Mouse (Mus musculus): ENCODE measurements around the gene Acer3.

Acer3 gene

DNA sequence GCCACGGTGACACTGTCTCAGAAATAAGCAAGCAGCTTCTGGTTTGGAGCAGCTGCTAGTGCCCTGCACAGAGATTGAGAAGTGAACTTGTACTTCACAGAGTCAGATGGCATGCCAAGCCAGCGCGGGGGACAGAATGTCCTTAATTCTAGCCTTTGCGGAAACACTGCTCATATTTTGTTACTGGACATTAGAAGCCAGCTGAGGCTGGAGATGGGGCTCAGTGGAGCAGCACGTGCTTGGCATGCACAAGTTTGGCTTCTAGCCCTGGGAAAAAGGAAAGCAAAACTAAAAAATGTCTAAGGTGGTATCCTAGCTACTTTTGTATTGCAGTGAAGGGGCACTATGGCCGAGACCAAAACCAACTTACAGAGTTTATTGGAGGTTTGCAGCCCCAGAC lies 135.7 kb downstream of the Acer3 start:
- no peak for DNase-seq (ENCODE audit: low read depth, low spot score)

DNA sequence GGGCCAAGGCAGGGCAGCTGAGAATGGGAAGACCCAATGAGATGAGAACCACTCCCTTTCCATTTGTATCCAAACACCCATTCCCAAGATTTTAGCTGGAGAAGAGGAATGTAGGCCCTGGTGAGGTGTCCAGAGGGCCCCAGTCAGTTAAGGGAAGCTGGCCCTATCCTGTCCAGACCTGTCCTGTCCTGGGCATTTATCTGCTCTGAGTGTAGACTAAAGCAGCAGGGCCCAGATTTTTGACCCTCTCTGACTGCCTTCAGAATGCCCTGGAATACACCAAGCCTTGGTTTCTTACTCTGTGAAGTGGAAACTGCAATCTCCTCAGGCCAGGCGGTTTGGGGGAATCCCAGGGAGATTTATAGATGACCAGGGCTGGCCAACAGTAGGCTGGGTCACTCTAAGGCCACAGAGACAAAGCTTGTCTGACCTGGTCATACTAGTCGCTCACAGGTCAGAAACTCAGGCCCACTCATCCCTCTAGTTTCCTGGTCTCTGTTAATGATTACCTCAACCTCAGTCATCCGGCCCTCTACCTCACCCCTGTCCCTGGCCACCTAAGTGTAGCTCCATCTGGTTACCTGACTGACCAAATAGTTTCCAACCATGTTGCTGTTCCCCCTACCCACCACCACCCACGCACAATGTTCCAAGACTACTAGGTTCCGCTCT lies 142.3 kb downstream of the Acer3 start:
- DNase-seq (ENCODE audit: low read depth, low spot score), result no peak

DNA sequence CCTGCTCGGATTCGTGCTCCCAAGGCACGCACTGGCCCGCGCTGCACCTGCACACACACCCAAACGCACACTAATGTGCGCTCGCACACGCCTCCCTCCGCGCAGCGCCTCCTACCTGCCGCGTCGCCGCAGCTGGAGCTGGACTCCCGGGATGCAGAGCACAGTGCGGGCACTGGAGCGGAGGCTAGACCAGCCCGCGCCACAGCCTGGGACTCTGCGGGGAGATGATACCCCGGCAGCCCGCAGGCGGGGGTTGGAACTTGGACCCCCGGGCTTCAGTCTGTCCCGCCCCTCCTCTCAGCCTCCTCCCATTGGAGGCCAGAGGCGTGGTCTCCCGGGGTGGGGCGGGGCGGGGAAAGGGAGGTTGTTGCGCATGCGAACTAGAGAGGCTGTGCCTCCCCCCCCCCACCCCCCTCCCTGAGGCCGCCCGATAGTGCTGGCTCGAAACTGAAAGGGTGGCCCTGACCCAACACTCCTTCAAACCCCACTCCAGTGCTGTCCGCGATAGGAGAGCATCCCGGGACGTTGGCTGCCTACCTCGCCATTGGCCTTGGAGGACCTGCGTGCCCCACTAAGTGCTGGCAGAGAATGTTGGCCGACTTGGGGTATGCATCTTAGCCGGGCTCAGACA lies 143.0 kb downstream of the Acer3 start, which contains the start of gene Capn5:
Gene Capn5 (minus strand): TSS at position 346 of the 631 bp plus-strand sequence.
- DNase-seq (ENCODE audit: low read depth, low spot score), result peak; percentile 88

DNA sequence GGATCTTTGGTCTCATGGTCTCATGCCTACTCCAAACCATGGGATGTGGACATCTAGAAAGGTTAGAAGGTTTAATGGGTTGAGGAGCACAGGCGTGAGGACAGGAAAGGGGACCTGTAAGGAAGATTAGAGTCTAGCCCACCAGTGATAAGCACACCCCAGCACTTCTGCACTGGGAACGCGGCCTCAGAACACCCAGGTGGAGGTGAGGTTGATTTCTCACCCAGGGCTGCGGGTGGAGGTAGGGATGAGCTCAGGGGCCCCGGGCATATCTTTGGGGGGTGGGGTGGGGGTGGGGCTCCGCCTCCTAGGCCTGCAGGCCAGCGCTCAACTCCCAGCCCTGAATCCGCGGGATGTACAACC lies 143.5 kb downstream of the Acer3 start:
- DNase-seq (ENCODE audit: low read depth, low spot score), result no peak

DNA sequence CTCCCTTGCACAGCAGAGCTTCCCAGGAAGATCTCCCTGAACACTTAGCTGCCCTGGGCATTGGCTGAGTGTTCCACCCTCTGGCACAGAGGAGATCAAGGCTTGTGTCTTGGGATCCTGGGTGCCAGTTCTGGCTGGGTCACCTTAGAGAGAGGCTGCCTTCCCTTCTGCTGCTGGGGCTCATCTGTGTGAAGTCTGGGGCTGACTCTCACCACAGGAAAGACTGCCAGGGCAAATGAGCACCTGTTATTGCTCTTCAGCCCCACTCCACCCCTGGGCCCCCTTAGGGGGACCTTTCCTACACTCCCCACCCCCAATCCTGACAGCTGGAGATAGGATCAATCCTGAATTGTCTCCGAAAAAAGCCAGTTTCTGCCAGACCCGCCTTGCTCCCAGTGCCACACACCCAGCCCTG lies 143.9 kb downstream of the Acer3 start:
- DNase-seq (ENCODE audit: low read depth, low spot score), result no peak

DNA sequence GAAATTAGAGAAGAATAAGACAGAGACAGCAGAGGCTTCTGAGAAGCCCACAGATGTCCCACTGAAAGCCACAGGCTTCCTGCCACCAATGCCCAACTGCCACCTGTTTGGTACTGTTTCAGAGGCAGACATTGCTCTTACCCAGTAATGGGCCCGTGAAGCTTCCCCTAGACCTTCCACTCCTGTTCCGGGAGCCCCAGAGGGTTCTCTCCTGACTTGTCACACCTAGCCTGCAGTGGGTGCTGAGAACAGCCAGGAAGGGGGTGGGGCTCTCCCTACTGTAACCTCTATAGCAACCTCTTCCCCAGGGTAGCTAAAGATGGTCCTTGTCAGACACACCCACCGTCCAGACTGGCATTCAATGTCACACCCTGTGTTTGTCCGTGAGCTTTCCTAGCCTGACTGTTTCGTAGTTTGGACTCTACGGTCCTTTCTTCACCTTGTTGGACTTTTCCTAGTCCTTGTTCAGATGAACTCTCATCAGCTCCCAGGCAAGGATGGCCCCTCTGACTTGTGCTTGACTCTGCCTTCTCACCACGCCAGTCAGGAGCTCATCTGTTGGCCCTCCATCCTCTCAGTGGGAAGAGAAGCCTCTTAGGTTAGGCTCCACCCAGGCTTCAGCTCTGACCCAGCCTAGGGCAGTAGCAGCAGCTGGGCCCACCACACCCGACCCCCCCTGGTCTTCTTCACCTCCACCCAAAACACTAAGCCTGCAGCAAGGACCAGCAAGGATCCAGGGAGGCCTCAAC lies 144.5 kb downstream of the Acer3 start:
- no peak for DNase-seq (ENCODE audit: low read depth, low spot score)

DNA sequence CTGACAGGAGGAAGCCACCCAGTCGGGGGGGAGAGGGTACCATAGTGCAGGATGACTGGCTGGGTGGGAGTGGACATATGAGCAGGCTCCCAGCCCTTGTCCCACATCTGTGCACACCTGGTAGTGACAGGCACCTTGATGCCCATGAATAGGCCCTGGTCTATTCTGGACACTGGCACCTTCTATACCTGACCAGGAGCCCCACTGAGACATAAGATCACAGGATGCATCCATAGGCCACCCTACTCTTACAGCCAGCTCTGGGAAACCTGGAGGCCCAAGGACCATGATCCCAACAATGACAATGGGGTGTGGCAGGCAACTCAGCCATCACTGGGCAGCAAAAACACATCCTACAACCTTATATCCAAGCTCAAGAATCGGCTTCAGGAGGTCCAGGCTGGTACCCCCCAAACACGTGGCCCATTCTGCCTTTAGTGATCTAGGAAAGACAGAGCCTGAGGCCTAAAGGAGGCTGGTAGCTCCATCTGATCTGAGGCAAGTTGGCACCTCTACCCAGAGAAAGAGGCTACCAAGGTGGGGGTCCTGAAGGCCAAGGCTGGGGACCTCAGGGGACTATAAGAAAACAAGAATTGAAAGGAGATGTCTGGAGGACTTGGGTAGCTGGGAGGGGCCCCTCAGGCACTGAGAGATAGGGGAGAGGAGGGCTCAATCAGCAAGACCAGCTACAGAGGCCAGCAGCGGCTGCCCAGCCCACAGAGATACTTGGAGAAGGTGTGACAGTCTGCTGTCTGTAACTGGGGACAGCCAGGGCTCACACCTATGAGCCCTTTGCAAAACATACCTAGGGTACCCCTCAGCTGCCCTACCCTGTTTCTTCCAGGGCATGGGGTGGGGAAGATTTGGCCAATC lies 145.9 kb downstream of the Acer3 start:
- DNase-seq (ENCODE audit: low read depth, low spot score), result no peak

DNA sequence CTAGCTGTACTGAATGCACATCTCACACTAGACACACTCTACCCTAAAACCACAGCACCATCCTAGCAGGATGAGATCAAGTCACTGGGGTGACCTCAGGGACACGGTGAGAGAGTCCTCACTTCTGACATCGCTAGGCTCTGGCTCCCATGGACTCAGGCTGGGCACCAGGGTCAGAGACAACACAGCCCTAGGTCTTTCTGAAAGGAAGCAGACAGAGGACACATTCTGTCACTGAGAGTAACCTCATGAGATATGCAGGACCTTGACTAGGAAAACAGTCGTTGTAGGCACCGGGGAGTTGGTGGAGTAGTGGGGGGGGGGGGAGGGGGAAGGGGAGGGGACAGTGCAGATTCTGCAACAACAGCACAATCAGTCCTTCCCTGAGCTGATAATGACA lies 147.6 kb downstream of the Acer3 start:
- DNase-seq (ENCODE audit: low read depth, low spot score), result no peak

DNA sequence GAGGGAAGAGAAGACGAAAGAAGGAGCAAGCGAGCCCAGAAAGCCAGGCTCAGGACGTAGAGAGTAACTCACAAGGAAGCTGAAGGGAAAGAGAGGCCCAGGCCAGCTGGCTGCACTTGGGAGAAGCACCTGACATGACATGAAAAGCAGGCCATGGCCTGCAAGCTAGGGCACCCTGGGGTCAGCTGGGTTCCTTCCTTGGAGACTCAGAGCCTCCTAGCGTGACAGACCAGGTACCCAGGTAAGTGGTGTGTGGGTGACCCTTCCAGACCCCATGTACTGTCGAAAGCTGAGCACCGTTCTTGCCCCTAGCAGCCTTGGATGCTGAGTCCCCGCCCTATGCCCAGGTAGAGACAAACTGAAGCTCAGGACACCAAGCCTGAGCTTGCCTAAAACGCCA lies 148.3 kb downstream of the Acer3 start:
- DNase-seq (ENCODE audit: low read depth, low spot score), result no peak

DNA sequence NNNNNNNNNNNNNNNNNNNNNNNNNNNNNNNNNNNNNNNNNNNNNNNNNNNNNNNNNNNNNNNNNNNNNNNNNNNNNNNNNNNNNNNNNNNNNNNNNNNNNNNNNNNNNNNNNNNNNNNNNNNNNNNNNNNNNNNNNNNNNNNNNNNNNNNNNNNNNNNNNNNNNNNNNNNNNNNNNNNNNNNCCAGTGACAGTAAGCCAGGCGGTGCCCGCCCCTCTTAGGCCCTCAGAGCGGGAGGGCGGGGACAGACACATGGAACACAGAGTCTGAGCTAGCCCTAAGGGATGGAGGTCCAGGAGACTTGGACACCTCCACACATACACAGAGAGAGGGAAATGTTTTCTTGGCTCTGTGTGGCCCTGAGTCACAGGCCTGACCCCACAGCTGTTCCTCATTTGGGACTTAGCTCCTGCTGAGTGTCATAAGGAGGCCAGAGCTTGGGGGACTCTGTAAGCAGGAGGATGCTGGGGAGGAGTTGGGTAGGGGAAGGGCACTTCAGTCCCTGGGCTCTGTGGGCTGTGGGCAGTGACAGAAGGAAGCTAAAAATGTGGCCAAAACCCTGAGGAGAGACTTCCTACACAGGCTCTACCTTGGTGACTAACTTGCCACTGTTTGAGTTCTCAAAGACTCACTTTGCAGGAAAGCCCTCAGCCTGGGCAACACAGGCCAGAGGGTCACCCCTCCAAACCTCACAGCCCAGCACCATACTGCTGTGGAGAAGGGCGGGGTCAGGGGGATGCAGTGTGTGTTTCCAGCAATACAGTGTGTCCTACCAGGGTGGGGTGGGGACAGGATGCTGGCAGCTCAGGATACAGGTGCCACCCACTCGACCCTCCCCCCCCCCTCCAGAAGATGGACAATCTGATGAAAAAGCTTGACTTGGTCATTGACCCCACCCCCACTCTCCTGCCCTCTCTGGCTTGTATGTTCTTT lies 149.6 kb downstream of the Acer3 start:
- no peak for DNase-seq (ENCODE audit: low read depth, low spot score)

DNA sequence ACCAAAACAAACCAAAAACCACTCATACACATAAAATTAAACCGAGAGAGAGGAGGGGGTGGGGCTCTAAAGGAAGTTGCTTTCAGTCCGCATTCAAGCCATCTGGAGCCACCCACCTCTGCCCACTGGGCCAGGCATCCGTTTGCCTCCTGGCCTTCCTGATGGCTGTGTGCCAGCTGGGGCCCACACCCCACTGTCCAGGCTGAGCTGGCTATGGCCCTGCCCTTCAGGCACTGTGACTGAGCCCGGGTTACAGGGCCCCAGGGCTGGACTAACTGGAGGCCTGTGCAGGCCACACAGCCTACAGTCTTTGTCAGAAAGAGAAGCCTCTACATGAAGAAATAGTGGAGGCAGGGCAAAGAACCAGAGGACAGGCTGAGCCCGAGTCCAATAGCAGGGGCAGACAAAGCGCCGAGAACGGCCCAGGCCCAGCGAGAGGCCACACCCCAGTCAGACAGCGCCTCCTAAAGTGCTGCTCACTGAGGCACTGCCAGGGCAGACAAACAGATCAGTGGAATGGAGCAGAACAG lies 155.9 kb downstream of the Acer3 start:
- DNase-seq (ENCODE audit: low read depth, low spot score), result no peak

DNA sequence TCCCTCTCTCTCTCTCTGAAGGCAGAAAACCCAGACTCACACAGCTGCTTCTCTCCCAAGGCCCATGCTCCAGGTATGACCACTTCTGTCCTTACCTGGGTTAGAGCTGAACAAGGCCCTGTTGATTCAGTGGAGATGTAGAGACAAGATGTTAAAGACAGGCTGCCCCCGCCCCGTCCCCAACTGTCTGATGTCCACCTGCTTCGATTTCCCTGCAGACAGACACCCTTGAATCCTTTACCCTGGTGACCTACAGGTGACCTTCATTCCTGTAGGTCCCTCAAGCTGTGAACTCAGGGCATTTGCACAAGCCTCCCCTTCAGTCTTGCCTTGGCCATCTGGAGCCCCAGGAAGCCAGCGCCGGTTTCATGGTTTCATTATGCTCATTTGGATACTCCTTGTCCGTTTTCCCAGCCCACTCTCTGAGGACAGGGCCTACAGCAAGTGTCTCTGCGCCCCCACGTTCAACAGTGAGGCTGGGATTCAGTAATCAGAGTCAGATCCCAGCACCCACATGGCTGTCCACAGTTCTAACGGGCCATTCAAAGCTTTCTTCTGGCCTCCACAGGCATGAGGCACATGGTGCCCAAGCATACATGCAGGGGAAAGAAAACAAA lies 156.5 kb downstream of the Acer3 start:
- no peak for DNase-seq (ENCODE audit: low read depth, low spot score)

DNA sequence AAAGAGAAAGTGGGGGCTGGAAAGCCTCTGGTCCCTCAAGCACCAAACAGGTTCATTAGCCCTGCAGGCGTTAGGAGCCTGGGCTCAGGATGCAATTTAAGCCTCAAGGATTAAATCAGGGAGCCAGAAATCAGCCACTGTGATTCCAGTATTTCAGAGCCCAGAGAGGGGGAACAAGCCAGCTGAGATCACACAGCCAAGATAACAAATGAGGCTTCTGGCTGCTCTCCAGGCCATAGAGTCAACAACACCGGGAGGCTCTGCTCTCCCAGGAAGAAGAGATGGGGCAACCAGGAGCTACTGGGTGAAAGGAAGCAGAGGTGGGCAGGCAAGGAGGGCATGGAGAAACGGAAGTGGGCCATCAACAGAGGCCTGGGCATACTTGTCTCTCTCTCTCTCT lies 157.3 kb downstream of the Acer3 start:
- DNase-seq (ENCODE audit: low read depth, low spot score), result no peak

DNA sequence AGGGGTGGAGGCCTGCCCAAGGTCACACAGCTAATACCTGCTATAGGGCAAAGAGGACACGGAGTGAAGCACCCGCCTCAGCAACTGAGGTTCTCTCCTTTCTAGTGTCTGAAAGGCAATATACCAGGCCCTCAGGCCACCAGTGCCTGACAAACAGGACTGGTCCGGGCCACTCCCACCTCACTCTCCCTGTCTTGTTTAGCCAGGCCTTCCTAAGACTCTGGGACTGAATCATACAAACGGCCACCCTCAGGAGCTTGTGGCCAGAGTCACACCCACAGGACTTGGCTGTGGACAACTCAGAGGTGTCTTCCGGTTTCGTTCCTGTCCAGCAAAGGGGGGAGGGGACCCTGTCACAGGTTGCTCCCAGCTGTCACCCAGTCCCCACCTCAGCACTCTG lies 158.8 kb downstream of the Acer3 start:
- no peak for DNase-seq (ENCODE audit: low read depth, low spot score)

DNA sequence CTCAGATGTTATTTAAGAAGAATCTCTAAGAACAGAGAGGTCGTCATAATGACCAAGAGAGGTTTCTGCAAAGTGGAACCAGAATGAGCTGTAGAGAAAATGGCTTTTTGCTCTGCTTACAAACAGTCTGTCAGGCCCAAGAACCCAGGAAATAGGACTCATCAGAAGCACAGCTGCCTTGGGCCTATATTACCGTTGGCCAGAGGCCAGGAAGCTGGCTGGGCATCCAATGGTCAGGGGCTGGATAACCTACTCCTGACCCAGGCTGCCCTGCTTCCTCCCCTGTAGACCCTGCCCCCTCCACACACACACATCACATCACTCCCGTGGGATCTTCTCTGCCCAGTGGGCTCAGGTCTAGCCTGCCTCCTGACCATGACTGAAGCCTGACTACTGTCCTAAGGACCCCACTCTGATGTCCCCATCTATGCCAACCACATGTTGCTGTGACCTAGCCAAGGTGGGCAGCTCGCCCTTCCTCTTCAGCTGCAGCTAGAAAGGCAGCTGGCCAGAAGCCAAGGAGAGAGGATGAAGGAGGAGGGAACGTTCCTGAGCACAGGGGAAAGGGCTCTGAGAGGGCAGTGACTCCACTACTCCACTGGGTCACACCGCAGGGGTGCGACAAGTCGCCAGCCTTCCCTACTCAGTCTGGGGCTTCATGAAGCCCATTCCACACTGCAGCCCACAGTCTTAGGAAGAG lies 160.8 kb downstream of the Acer3 start:
- DNase-seq (ENCODE audit: low read depth, low spot score), result no peak

DNA sequence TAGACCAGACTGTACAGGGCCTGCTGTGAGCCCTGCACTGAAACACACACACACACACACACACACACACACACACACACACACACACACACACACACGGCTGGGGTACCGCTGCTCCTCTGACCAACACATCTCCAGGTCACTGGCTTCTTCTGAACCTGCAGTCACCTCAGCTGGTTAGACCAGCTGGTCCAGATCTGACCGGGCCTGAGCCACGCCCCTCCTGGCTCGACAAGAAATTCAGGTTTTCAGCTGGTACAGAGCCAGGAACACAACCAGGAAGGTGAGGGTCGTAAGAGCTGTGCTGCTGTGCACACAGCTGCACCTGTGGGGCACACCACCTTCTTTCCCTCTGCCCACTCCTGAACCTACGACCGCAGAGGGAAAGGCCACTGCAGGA lies 162.5 kb downstream of the Acer3 start:
- peak; percentile 50 for DNase-seq (ENCODE audit: low read depth, low spot score)

DNA sequence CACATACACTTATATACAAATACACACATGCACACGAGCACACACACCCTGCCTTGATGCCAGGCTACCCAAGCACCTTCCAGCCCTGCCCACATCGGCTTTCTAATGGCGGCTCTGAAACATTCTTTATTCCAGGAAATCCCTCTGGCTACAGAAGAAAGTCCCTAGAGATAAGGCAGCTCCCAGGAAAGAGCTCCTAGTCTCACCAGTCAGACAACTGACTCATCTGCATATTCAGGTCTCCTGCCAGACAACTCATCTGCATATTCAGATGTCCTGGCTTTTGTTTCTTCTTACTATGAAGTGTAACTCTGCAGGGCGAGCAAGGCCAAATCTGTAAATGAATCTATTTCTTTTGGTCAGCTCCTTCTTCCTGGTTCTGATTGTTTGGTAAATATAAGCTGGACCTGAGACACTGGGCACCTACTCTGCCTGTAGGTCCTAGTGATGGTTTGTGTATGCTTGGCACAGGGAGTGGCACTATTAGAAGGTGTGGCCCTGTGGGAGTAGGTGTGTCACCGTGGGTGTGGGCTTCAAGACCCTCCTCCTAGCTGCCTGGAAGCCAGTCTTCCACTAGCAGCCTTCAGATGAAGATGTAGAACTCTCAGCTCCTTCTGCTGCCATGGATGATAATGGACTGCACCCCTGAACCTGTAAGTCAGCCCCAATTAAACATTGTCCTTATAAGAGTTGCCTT lies 163.2 kb downstream of the Acer3 start:
- DNase-seq (ENCODE audit: low read depth, low spot score), result peak; percentile 81

Data from R1 (cell line).